Mouse (Mus musculus): Measurements from ENCODE around the gene Zpr1. TPM values are rescaled to one million over a fixed set of nuclear protein-coding genes. Genes with fewer than 3 reads are reported as not detected.
A peak's percentile ranks its signal among the peaks of the same experiment; 100 is the strongest.
"Not testable (repeated sequence)": the region's sequence is repeated elsewhere in the genome, so short reads cannot be mapped to it uniquely, and the experiment has no call there.

Zpr1 gene
- total RNA-seq, 2 experiments from 2014 or later, result 18.7 to 19.1 TPM

DNA sequence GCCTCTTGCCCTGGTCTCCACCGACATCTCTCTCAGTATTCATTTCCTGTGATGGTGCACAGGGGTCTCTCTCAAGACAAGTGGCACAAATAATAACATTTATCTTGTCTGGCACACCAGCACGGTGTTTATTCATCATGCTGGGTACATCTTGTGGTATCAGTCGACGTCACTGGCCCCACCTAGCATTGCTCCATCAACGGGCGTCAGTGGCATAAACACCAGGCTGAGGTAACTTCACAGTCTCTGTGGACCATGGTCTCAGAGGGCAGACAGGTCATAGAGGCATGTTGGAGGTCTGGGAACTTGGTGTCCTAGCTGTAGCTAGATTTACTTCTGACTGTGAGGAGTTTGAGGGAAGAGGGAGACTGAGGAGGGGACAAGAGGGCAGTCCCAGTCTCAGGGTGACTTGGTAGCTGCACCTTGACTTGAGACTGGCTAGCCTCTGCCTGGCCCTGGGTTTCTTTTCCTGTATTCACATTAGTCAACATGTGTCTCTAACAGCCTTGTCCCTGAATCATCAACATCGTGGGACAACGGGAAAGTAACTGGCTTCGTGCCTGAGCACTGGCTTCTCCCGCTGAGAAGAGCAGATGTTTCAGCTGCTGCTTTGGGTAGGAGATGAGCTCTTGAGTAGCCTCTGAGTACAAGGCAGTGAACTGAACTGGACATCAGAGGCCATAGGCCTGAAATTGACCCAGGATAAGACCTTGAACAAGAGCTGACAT lies 16.0 kb upstream of the Zpr1 start:
- peak in 1 of 2 experiments; percentile 16 for DNase-seq

DNA sequence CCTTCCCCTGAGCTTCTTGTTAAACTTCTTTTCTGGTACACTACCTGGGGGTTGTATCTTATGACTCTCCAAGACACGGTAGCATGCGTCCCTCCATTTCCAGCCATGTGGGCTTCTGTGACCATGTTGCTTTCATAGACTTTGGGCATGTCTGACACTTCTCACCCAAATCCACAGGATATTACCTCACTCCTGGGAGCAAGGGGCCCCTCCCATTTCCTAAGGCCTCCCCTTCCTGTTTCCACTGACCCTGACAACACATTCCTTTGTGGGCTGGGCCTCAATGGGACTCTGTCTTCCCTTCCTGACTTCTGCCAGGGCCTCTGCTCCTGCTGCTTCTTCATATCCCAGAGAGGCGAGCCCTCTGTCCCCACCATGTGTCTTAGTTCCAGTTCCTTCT lies 15.3 kb upstream of the Zpr1 start:
- peak in 1 of 2 experiments; percentile 22 for DNase-seq
- intact Hi-C loops (cut with DNase I), result no loop called here

More for the DNA sequence above, 16.0 kb upstream of the Zpr1 start:
- intact Hi-C loops (cut with DNase I), result no loop called here

- no peak for DNase-seq
- intact Hi-C loops (cut with DNase I), result no loop called here
Measured at GRCm38 (mm10) chr9:46259111-46259510, 13.8 kb upstream of the Zpr1 start.

GRCm38 (mm10) chr9:46261131-46261530 lies 11.7 kb upstream of the Zpr1 start:
- no peak for DNase-seq
- intact Hi-C loops (cut with DNase I), result no loop called here

GRCm38 (mm10) chr9:46268343-46268873 lies 4.5 kb upstream of the Zpr1 start, which contains the start of gene Apoa5:
TSS of gene Apoa5 (plus strand) at chr9:46268633.
- no peak for DNase-seq
- intact Hi-C loops (cut with DNase I), result no loop called here

GRCm38 (mm10) chr9:46269125-46269524 lies 3.7 kb upstream of the Zpr1 start:
- DNase-seq, result no peak
- intact Hi-C loops (cut with DNase I), result no loop called here

GRCm38 (mm10) chr9:46270782-46271181 lies 2.1 kb upstream of the Zpr1 start:
- no peak for DNase-seq
- intact Hi-C loops (cut with DNase I), result loop anchor here (5.0 kb wide), 1 partner anchor 363 kb away; the partner anchor contains the start of genes Pcsk7 and Rnf214

GRCm38 (mm10) chr9:46272070-46272469 lies 794 bp upstream of the Zpr1 start:
- intact Hi-C loops (cut with DNase I), result loop anchor here (5.0 kb wide), 1 partner anchor 365 kb away; the partner anchor contains the start of genes Pcsk7 and Rnf214
- DNase-seq, result no peak

DNA sequence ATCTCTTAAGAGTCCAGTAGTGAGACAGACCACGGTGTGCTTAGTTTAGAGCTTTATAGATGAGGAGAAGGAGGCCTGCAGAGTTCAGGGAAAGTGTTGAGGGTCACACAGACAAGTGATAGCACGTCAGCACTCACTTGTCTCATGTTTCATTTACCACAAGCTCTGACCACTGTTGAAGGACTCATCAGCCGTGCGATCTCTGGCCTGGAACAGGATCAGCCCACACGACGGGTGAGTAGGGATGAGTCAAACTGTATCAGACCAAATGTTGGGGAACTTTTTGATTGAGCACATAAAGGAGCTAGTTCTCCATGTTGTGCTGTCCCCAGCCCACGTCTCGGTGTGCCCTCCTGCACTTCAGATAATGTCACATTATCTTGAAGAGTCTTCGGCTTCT lies 1.6 kb downstream of the Zpr1 start:
- no peak for DNase-seq
- intact Hi-C loops (cut with DNase I), result loop anchor here (5.0 kb wide), 1 partner anchor 367 kb away; the partner anchor contains the start of genes Pcsk7 and Rnf214

DNA sequence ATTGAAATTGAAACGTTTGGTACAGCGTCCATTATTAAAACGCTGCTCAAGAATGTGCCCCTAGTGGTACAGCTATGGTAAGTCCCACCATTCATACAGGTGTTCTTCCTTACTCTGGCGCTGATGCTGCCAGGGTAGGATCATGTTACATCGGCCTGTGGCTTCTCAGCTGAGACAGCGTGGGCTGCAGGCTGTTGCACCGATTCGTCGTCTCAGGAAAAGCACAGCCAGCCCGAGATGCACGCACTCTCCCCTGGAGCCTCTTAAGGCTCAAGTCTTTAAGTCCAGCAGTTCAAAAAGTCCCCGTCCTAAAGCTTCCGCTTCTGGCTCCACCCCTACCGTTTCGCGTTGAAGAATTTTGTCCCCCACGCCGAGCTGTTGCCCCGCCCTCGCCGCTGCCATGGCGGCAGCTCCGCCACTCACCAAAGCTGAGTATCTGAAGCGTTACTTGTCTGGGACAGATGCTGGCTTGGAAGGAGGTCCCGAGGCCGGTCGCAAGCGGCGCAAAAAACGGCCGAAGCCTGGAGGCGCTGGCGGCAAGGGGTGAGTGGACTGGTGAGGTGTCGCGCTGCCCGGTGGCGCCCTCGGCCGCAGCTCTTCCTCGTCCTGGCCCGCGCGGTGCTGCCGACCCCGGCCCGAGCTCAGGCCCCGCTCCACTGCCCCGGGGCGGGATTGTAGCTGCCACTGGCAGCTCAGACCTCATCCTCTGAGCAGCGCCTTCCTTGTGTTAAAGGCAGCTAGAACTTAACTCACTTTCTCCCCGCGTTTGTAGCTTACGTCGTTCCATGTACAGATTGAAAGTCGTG lies 10.0 kb downstream of the Zpr1 start, which contains the start of gene Bud13:
Gene Bud13, plus strand, starts transcription at position 378 of the 806 bp plus-strand sequence.
- intact Hi-C loops (cut with DNase I), result no loop called here
- DNase-seq, result peak; percentile 93 to 98

- intact Hi-C loops (cut with DNase I), result no loop called here
- DNase-seq, result no peak
Measured at GRCm38 (mm10) chr9:46298381-46298780, 25.5 kb downstream of the Zpr1 start.

DNA sequence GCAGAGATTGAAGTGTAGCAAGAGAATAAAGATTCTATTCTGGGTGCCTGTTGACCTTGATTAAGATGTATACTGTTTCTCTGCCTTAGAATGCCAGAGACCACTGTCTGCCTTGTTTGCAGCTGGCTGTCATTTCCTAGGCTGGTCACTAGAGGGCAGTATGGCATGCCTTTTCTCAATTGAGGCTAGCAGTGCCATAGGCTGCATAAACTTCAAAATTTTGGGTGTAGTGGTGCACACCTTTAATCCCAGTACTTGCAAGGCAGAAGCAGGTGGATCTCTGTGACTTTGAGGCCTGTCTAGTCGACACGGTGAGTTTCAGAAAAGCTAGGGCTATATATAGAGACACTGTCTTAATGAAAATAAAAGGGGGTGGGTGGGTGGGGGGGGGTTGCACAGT lies 29.3 kb downstream of the Zpr1 start:
- intact Hi-C loops (cut with DNase I), result no loop called here
- DNase-seq, result peak; percentile 41 to 71

DNA sequence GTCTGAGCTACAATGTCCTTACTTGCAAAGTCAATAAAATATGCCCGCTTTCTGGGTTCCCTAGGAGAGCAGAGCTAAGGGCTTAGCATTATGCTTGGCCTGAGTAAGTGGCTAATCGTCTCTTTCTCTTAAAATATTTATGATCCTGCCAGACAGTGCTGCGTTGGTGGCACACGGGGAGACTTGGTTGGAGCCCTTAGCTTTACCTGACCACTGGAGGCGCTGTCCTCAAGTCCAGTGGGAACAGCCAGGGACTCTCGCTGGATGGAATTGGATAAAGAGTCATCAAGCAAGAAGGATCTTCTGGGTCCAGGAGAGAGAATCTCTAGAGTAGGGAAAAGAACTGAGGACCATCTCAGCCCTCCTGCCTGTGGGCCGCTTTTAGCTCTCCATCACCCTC lies 36.3 kb downstream of the Zpr1 start:
- peak in 1 of 2 experiments; percentile 7 for DNase-seq
- intact Hi-C loops (cut with DNase I), result no loop called here

DNA sequence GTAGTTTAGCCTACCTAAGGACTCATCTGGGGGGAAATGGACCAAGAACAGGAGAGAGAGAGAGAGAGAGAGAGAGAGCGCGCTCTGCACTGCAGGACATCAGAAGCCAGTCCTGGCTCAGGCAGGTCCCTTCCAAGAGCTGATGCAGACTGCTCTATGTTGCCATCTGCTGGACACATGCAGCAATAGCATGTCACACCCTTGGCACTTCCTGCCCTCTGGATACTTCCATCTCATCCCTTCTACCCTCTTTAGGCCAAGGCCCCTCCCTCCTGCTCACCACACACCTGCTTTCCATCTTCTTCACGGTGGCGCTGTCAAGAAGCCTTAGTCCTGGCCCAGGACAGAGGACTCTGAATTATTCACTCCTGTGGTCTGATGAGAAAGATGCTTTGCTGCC lies 41.6 kb downstream of the Zpr1 start:
- intact Hi-C loops (cut with DNase I), result loop anchor here (10.0 kb wide), 1 partner anchor 310 kb away; no protein-coding TSS in a partner anchor
- DNase-seq, result peak; percentile 67 to 78

- intact Hi-C loops (cut with DNase I), result loop anchor here (10.0 kb wide), 1 partner anchor 310 kb away; no protein-coding TSS in a partner anchor
- DNase-seq, result no peak
Measured at GRCm38 (mm10) chr9:46314921-46315320, 42.1 kb downstream of the Zpr1 start.

GRCm38 (mm10) chr9:46315807-46316365 lies 43.0 kb downstream of the Zpr1 start:
- no peak for DNase-seq
- intact Hi-C loops (cut with DNase I), result loop anchor here (10.0 kb wide), 1 partner anchor 311 kb away; no protein-coding TSS in a partner anchor

DNA sequence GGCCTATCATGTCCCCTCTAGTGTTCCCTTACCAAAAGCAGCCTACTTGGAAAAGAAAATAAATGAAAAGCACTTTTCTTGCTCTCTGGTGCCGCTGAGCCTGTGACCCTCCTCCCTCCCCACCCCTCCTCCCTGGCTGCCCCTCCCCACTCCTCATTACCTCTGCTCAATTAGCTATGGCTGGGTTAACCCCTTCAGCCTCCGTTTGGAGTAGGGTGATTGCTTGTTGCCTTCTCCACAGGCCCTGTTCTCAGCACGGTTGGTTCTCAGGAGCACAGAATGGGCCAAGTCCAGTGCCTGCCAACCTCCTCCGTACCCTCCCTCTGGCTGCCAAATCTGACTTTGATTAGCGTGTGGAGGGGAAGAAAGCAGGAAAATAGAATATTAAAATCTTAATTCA lies 43.5 kb downstream of the Zpr1 start:
- intact Hi-C loops (cut with DNase I), result loop anchor here (10.0 kb wide), 1 partner anchor 312 kb away; no protein-coding TSS in a partner anchor

DNA sequence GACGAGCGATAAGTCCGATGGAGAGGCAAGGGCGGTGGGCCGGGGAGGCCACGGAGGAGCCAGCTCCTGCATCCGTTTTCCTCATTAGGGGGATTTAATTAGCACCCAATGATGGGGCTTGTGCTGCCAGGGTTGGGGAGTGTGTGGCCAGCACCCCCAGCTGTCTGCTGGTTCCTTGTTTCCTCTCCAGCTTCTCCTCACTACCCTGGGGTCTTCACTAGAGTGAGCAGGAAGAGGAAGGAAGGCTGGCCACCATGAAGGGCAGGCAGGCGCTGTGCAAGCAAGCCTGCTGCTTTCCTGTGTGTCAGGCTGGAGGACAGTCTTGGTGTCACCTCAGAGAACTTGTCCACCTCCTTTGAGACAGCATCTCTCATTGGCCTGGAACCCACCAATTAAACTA lies 44.0 kb downstream of the Zpr1 start:
- DNase-seq, result no peak
- intact Hi-C loops (cut with DNase I), result loop anchor here (10.0 kb wide), 1 partner anchor 312 kb away; no protein-coding TSS in a partner anchor

More for the DNA sequence above, 43.5 kb downstream of the Zpr1 start:
- no peak for DNase-seq

GRCm38 (mm10) chr9:46317957-46318356 lies 45.1 kb downstream of the Zpr1 start:
- intact Hi-C loops (cut with DNase I), result loop anchor here (10.0 kb wide), 1 partner anchor 313 kb away; no protein-coding TSS in a partner anchor
- DNase-seq, result no peak

GRCm38 (mm10) chr9:46319886-46320285 lies 47.0 kb downstream of the Zpr1 start, which contains the start of gene 4931429L15Rik:
TSS of gene 4931429L15Rik (minus strand) at chr9:46319986.
- intact Hi-C loops (cut with DNase I), result loop anchor here (10.0 kb wide), 1 partner anchor 315 kb away; no protein-coding TSS in a partner anchor
- not testable (repeated sequence) for DNase-seq

Measured in heart, postnatal 14 days (tissue).